Mouse (Mus musculus): ENCODE data around the gene Nap1l2.

GRCm38 (mm10) chrX:103138549-103138948 lies 47.9 kb downstream of the Nap1l2 start:
- TF ChIP-seq CTCF (IDR thresholded peaks at IDR 0.05; ENCODE audit: low read depth) = no peak
- no peak for TF ChIP-seq EP300 (IDR thresholded peaks at IDR 0.05; ENCODE audit: low read depth)

Measured in heart, postnatal 0 days (tissue).